24 mouse cellular contexts compared by ENCODE assay signal in genomic region chr5:101819844-101820243, GRCm38 (mm10). TPM values are rescaled to one million over a fixed set of nuclear protein-coding genes. Genes with fewer than 3 reads are reported as not detected.
DNase-seq lines count a peak whose midpoint lies in the region; ATAC-seq and TF ChIP-seq lines count a peak whose summit lies in the region.
"Had no signal": no experiment of that assay in that cellular context is flagged by ENCODE, and none has a peak within 500 bp of the region (broad histone marks: within the 10 kb centered on the region; RNA-seq: fewer than 3 reads in every experiment).

No protein-coding gene starts in this region.

- H3K27me3 ChIP-seq in kidney, embryonic 16.5 days (ENCODE audit: insufficient read depth, low read length) = no peaks in the 10 kb centered on the region
- no peaks in the 10 kb centered on the region for H3K27me3 ChIP-seq in forebrain, embryonic 14.5 days (replicated peaks; ENCODE audit: control insufficient read depth, insufficient read depth, low read length)
- H3K27me3 ChIP-seq: CH12.LX had no signal

- TF ChIP-seq CTCF in gastrocnemius, adult 2 months (IDR thresholded peaks at IDR 0.05) = no peak

- 11% methylated on average over 7 of the region's 7 CpGs for WGBS in kidney, embryonic 16.5 days
- 27% methylated on average over 7 of the region's 7 CpGs for WGBS in forebrain, embryonic 14.5 days

- peaks cover 47% of the 10 kb centered on the region for H3K4me1 ChIP-seq in kidney, embryonic 16.5 days (ENCODE audit: insufficient read depth, low read length)
- H3K4me1 ChIP-seq in forebrain, embryonic 14.5 days (ENCODE audit: control insufficient read depth, insufficient read depth, low read length) = no peaks in the 10 kb centered on the region
- H3K4me1 ChIP-seq: forebrain, embryonic 13.5 days had no signal

- intact Hi-C loops in gastrocnemius, adult 2 months (cut with DNase I) = no loop called here

- no peak overlapping the region for H3K27ac ChIP-seq in gastrocnemius, adult 2 months
- peak overlapping the region; percentile 91 for H3K27ac ChIP-seq in kidney, embryonic 16.5 days (ENCODE audit: low read length)
- H3K27ac ChIP-seq in forebrain, embryonic 14.5 days (ENCODE audit: low read depth, low read length) = no peak overlapping the region
- H3K27ac ChIP-seq: embryonic facial prominence, embryonic 12.5 days; forebrain, embryonic 13.5 days; heart, embryonic 15.5 days; hindbrain, postnatal 0 days had no signal

- no peak overlapping the region for H3K4me3 ChIP-seq in gastrocnemius, adult 2 months
- H3K4me3 ChIP-seq in kidney, embryonic 16.5 days (ENCODE audit: low read length) = no peak overlapping the region
- no peak overlapping the region for H3K4me3 ChIP-seq in forebrain, embryonic 14.5 days (ENCODE audit: low read depth, low read length)
- H3K4me3 ChIP-seq: embryonic facial prominence, embryonic 12.5 days; erythroblast, embryonic 14.5 days; forebrain, embryonic 13.5 days; heart, embryonic 15.5 days; megakaryocyte, embryonic 14.5 days had no signal

- peak; percentile 50 for DNase-seq in gastrocnemius, adult 2 months
- no peak for DNase-seq in gastrocnemius, postnatal 10 days
- no peak for DNase-seq in kidney, adult 9 months
- DNase-seq in embryo, embryonic 10 days (ENCODE audit: low spot score) = peak; percentile 53
- DNase-seq in forelimb bud, embryonic 11.5 days (ENCODE audit: low read depth, low spot score) = peak; percentile 33
- no peak for DNase-seq in forebrain, embryonic 14.5 days (ENCODE audit: low spot score)
- DNase-seq: adrenal gland, adult 8-10 months; cerebellum, postnatal 14 days; heart, adult 18-20 months; heart, postnatal 4 days; left cerebral cortex, postnatal 4 days; lung, adult 18-20 months; right cerebral cortex, postnatal 4 days had no signal

- no peaks in the 10 kb centered on the region for H3K9me3 ChIP-seq in kidney, embryonic 16.5 days (ENCODE audit: low read length)
- H3K9me3 ChIP-seq in forebrain, embryonic 14.5 days (replicated peaks; ENCODE audit: control insufficient read depth, low read length) = no peaks in the 10 kb centered on the region
- H3K9me3 ChIP-seq: embryonic facial prominence, embryonic 12.5 days; forebrain, embryonic 13.5 days; heart, embryonic 15.5 days; megakaryocyte, embryonic 14.5 days had no signal

- 0 out of 2 replicates have a peak overlapping the region, but pooled peaks have one; percentile 13 for H3K9ac ChIP-seq in kidney, embryonic 16.5 days (replicated peaks; ENCODE audit: low read length)
- no peak overlapping the region for H3K9ac ChIP-seq in forebrain, embryonic 14.5 days (ENCODE audit: low read length)
- H3K9ac ChIP-seq: embryonic facial prominence, embryonic 12.5 days; forebrain, embryonic 13.5 days; heart, embryonic 15.5 days had no signal

- ATAC-seq in kidney, embryonic 16.5 days (ENCODE audit: low FRiP score, low TSS enrichment) = peak; percentile 25; the same call in 1 of the 2 replicates
- ATAC-seq in granulocyte monocyte progenitor cell, adult 5-6 weeks (replicated peaks; ENCODE audit: poor library complexity, severe bottlenecking) = no peak
- no peak for ATAC-seq in forebrain, embryonic 14.5 days
- ATAC-seq: forebrain, embryonic 13.5 days; hindbrain, postnatal 0 days; intestine, postnatal 0 days had no signal

- H3K4me2 ChIP-seq in kidney, embryonic 16.5 days (replicated peaks; ENCODE audit: low read depth, low read length) = no peak overlapping the region
- H3K4me2 ChIP-seq in forebrain, embryonic 14.5 days (ENCODE audit: low read length) = no peak overlapping the region
- H3K4me2 ChIP-seq: embryonic facial prominence, embryonic 12.5 days; forebrain, embryonic 13.5 days; heart, embryonic 15.5 days; liver, embryonic 11.5 days had no signal

- no peaks in the 10 kb centered on the region for H3K36me3 ChIP-seq in kidney, embryonic 16.5 days (ENCODE audit: insufficient read depth, low read length)
- no peaks in the 10 kb centered on the region for H3K36me3 ChIP-seq in forebrain, embryonic 14.5 days (ENCODE audit: control insufficient read depth, insufficient read depth, low read length)
- H3K36me3 ChIP-seq: embryonic facial prominence, embryonic 12.5 days; heart, embryonic 15.5 days had no signal

RNA-seq across cellular contexts. Expression of gene Cds1, which starts 54.9 kb away (rescaled TPM):
- total RNA-seq in gastrocnemius, adult 2 months (2021) = 1 to 10 TPM; 4.3 to 5.2 TPM
- 1 to 10 TPM; 1.4 to 1.5 TPM for total RNA-seq in gastrocnemius, postnatal 10 days (2021)
- polyA plus RNA-seq in kidney, embryonic 16.5 days (2015; fragmentation: Nextera tagmentation; extraction: Ambion mirVana) = 15.8 and 16.0 TPM in 2 replicates
- 7.9 and 13.3 TPM in 2 replicates for total RNA-seq in granulocyte monocyte progenitor cell, adult 5-6 weeks (2014; fragmentation: Nextera tagmentation)
- total RNA-seq in granulocyte monocyte progenitor cell, adult 5-6 weeks (2017) = 5.8 and 8.8 TPM in 2 replicates
- 3.9 and 4.0 TPM in 2 replicates for polyA plus RNA-seq in forebrain, embryonic 14.5 days (2014; fragmentation: Nextera tagmentation; extraction: Ambion mirVana)
- total RNA-seq: CH12.LX had no signal
- polyA plus RNA-seq: erythroblast, embryonic 14.5 days had no signal

Comparison
In these comparisons a context has a peak if more than half of its experiments do, and no peak if none do; other contexts are left out.
1. DNase-seq: peak in gastrocnemius, adult 2 months (single experiment), embryo, embryonic 10 days (single experiment) and forelimb bud, embryonic 11.5 days (single experiment); none in gastrocnemius, postnatal 10 days (single experiment), kidney, adult 9 months (single experiment) and forebrain, embryonic 14.5 days (single experiment).